Mouse (Mus musculus): ENCODE results near the gene H2-T24. TPM values are rescaled to one million over a fixed set of nuclear protein-coding genes. Genes with fewer than 3 reads are reported as not detected.

The H2-T24 gene
- polyA plus RNA-seq, 2 experiments = 4.0 to 4.3 TPM

DNA sequence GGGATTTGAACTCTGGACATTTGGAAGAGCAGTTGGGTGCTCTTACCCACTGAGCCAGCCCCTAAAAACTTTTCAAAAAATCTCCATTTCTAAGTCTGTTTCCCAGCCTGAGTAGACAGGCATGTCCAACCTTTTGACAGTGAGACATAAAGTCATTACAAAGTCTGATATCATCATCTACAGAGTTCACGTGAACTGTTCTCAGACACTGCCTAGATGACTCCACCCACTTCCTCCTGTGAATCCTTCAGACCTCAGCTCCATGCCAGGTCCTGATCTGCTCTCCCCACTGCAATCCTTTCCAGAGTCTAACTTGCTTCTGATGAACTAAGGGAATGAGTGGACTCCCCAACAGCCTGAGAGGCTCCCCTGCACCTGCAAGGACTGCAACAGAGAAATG lies 48.2 kb downstream of the H2-T24 start:
- H3K4me3 ChIP-seq (ENCODE audit: insufficient read depth in 1 of 2, low read depth in 2 of 2, low read length in 2 of 2) = no peak overlapping the region
- no peak overlapping the region for H3K4me2 ChIP-seq (ENCODE audit: low read depth)
- H3K4me1 ChIP-seq (replicated peaks; ENCODE audit: control insufficient read depth in 2 of 2, insufficient read depth in 2 of 2, low read length in 1 of 2) = peaks cover 13 to 15% of the 10 kb centered on the region in 2 experiments
- DNase-seq (ENCODE audit: low read depth in 3 of 3, low spot score in 3 of 3) (no peak), ATAC-seq (ENCODE audit: insufficient read depth) (no peak)
- H3K27ac ChIP-seq = no peak overlapping the region
- peaks cover 6% of the 10 kb centered on the region; the same call in 1 of the 2 replicates for H3K36me3 ChIP-seq (replicated peaks; ENCODE audit: control insufficient read depth, insufficient read depth, low read depth)
- no peaks in the 10 kb centered on the region for H3K9me3 ChIP-seq (ENCODE audit: control insufficient read depth, low read length)
- H3K9ac ChIP-seq (replicated peaks) = no peak overlapping the region
- H3K27me3 ChIP-seq (ENCODE audit: control insufficient read depth, insufficient read depth, low read length) = no peaks in the 10 kb centered on the region
- no peak for TF ChIP-seq CTCF (IDR thresholded peaks at IDR 0.05; ENCODE audit: low read depth)
- TF ChIP-seq EP300 (IDR thresholded peaks at IDR 0.05; ENCODE audit: low read depth) = no peak
- WGBS (ENCODE audit: insufficient replicate concordance) = 23% methylated on average over 1 of the region's 1 CpGs

DNA sequence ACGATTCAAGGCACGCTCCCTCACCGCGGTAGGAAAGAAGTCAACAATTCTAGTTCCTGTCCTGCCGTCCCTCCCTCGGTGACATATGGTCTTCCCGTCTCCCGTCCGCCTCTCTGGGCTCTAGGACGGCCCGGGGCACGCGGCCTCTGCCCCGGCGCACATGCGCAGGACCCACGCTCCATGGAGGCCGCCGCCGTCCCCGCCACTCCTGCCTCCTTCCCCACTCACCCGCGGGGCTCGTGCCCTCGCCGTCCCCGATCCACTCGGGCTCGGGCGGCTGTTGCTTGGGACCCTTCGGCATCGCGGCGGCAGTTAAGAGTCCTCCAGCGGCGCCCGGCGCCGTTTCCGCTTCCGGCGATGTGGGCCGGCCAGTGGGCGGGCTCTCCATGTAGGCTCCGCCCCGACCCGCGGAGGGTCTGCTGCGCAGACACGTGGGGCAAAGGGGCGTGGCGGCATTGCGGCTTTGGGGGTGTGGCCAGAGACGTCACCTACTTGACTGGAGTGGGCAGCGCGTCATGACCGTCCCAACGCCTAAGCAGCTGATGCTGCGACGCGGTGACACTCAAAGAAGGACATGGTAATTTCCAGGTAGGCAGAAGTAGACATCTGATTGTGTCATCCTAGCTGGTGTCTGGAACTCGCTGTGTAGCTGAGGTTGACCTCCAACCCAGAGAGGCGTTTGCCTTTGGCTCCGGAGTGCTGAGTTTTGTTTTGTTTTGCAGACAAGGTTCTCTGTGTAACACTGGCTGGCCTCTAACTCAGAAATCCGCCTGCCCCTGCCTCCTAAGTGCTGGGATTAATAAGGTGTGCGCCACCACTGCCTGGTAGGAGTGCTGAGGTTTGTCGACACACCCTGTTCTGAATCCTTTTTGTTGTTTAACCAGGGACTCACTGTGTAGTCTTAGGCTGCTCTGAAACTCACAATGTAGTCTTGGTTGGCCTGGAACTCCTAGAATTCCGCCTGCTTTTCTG lies 50.7 kb downstream of the H2-T24 start, which contains the start of gene Abcf1:
Gene Abcf1, minus strand, starts transcription at position 344 of the 972 bp plus-strand sequence.
- Histone ChIP-seq H3K27me3 (ENCODE audit: control insufficient read depth, insufficient read depth, low read length) (no peaks in the 10 kb centered on the region), H3K4me3 (ENCODE audit: insufficient read depth in 1 of 2, low read depth in 2 of 2, low read length in 2 of 2) (peak within 1 kb of the TSS; percentile 77 to 88), H3K27ac (peak within 1 kb of the TSS; percentile 54), H3K4me2 (ENCODE audit: low read depth) (peak within 1 kb of the TSS; percentile 79), H3K4me1 (replicated peaks; ENCODE audit: control insufficient read depth in 2 of 2, insufficient read depth in 2 of 2, low read length in 1 of 2) (peaks cover 13 to 15% of the 10 kb centered on the region in 2 experiments), H3K9ac (replicated peaks) (peak within 1 kb of the TSS; percentile 85), H3K36me3 (replicated peaks; ENCODE audit: control insufficient read depth, insufficient read depth, low read depth) (peaks cover 8% of the 10 kb centered on the region; the same call in 1 of the 2 replicates), H3K9me3 (ENCODE audit: control insufficient read depth, low read length) (no peaks in the 10 kb centered on the region)
- TF ChIP-seq CTCF (IDR thresholded peaks at IDR 0.05; ENCODE audit: low read depth) (no peak), EP300 (IDR thresholded peaks at IDR 0.05; ENCODE audit: low read depth) (no peak)
- DNase-seq (ENCODE audit: low read depth in 3 of 3, low spot score in 3 of 3) (peak; percentile 94), ATAC-seq (ENCODE audit: insufficient read depth) (peak; percentile 93)
- under 1% methylated on average over 68 of the region's 68 CpGs for WGBS (ENCODE audit: insufficient replicate concordance)

DNA sequence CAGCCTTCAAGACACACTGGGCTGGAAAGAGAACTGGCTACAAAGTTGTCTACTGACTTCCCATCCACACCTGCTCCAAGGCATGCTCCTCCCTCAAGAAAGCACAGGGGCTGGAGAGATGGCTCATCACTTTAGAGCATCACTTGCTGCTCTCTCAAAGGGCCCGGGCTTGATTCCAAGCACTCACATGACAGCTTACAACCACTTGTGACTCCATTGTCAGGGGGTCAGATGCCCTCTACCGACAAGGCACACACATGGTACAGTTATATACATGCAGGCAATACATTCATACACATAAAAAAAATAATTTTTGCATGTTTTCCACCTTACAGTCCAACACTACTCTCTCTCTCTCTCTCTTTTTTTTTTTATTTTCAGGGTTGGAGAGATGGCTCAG lies 52.7 kb downstream of the H2-T24 start:
- Histone ChIP-seq H3K4me1 (replicated peaks; ENCODE audit: control insufficient read depth in 2 of 2, insufficient read depth in 2 of 2, low read length in 1 of 2) (peaks cover 13 to 15% of the 10 kb centered on the region in 2 experiments), H3K9me3 (ENCODE audit: control insufficient read depth, low read length) (no peaks in the 10 kb centered on the region), H3K4me3 (ENCODE audit: insufficient read depth in 1 of 2, low read depth in 2 of 2, low read length in 2 of 2) (no peak overlapping the region), H3K4me2 (ENCODE audit: low read depth) (no peak overlapping the region; the same call in 1 of the 2 replicates), H3K27ac (no peak overlapping the region), H3K36me3 (replicated peaks; ENCODE audit: control insufficient read depth, insufficient read depth, low read depth) (peaks cover 25% of the 10 kb centered on the region), H3K27me3 (ENCODE audit: control insufficient read depth, insufficient read depth, low read length) (no peaks in the 10 kb centered on the region), H3K9ac (replicated peaks) (no peak overlapping the region)
- WGBS (ENCODE audit: insufficient replicate concordance) = 79% methylated on average over 2 of the region's 2 CpGs
- TF ChIP-seq EP300 (IDR thresholded peaks at IDR 0.05; ENCODE audit: low read depth) = no peak
- TF ChIP-seq CTCF (IDR thresholded peaks at IDR 0.05; ENCODE audit: low read depth) = no peak
- DNase-seq (ENCODE audit: low read depth in 3 of 3, low spot score in 3 of 3) (no peak), ATAC-seq (ENCODE audit: insufficient read depth) (no peak)

DNA sequence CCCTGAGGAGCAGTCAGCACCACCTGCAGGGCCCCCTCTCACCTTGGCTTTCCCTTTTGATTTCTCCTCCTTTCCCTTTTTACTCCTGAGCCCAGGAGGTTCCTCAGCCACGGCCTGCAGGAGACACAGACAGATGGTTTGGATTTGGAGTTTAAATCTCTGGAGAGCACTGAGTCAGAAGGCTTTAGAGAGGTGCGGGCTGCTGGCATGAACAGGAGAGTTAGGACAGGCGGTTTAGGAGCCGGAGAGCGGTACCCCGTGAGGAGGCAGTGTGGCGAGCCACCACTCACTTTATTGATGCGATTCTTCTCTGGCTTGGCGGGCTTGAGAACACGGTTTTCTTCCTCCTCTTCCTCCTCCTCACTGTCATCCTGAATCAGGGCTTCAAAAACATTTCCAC lies 57.1 kb downstream of the H2-T24 start:
- no peak for DNase-seq (ENCODE audit: low read depth in 3 of 3, low spot score in 3 of 3)

More for the DNA sequence above, 57.1 kb downstream of the H2-T24 start:
- no peak for TF ChIP-seq EP300 (IDR thresholded peaks at IDR 0.05; ENCODE audit: low read depth)
- TF ChIP-seq CTCF (IDR thresholded peaks at IDR 0.05; ENCODE audit: low read depth) = no peak
- Histone ChIP-seq H3K4me1 (replicated peaks; ENCODE audit: control insufficient read depth in 2 of 2, insufficient read depth in 2 of 2, low read length in 1 of 2) (peaks cover 3 to 4% of the 10 kb centered on the region in 2 experiments; a peak in 2 of 4 replicates), H3K9me3 (ENCODE audit: control insufficient read depth, low read length) (no peaks in the 10 kb centered on the region), H3K27me3 (ENCODE audit: control insufficient read depth, insufficient read depth, low read length) (no peaks in the 10 kb centered on the region), H3K36me3 (replicated peaks; ENCODE audit: control insufficient read depth, insufficient read depth, low read depth) (peaks cover 68% of the 10 kb centered on the region), H3K9ac (replicated peaks) (no peak overlapping the region), H3K27ac (no peak overlapping the region), H3K4me2 (ENCODE audit: low read depth) (no peak overlapping the region), H3K4me3 (ENCODE audit: insufficient read depth in 1 of 2, low read depth in 2 of 2, low read length in 2 of 2) (no peak overlapping the region)
- no peak for ATAC-seq (ENCODE audit: insufficient read depth)
- WGBS (ENCODE audit: insufficient replicate concordance) = 85% methylated on average over 10 of the region's 10 CpGs
